Mouse (Mus musculus) stomach, postnatal 0 days (tissue): ENCODE results near the gene Zmiz1. TPM values are rescaled to one million over a fixed set of nuclear protein-coding genes. Genes with fewer than 3 reads are reported as not detected.

Source experiments
- ATAC-seq: fragments of 200-750 bp; cut with Nextera tagmentation; 2 replicates; pipeline ENCODE4 v1.8.0; 2017; ENCODE audit not compliant: low FRiP score, low TSS enrichment
- DNase-seq: peaks from one replicate; pipeline ENCODE4 v3.0.0-alpha.2; 2016; ENCODE audit warnings: low spot score
- H3K27ac ChIP-seq: fragments of 300-500 bp; sonication (generic); replicated peaks from 2 replicates; pipeline ENCODE4 v1.5.1; 2014; ENCODE audit warnings: mild to moderate bottlenecking, control low read depth
- H3K27me3 ChIP-seq: fragments of 300-500 bp; sonication (generic); 2 replicates; pipeline ENCODE4 v1.6.1; 2014; ENCODE audit warnings: low read length; ENCODE audit not compliant: control insufficient read depth, insufficient read depth
- H3K36me3 ChIP-seq: fragments of 300-500 bp; sonication (generic); 2 replicates; pipeline ENCODE4 v1.6.1; 2014; ENCODE audit warnings: low read length, mixed read lengths; ENCODE audit not compliant: control insufficient read depth, insufficient read depth
- H3K4me1 ChIP-seq: fragments of 300-500 bp; sonication (generic); replicated peaks from 2 replicates; pipeline ENCODE4 v1.6.1; 2014; ENCODE audit warnings: antibody characterized with exemption; ENCODE audit not compliant: control insufficient read depth, insufficient read depth
- H3K4me2 ChIP-seq: fragments of 300-500 bp; sonication (generic); replicated peaks from 2 replicates; pipeline ENCODE4 v1.6.1; 2014; ENCODE audit warnings: low read depth, mild to moderate bottlenecking, control low read depth, moderate library complexity
- H3K4me3 ChIP-seq: fragments of 300-500 bp; sonication (generic); 2 replicates; pipeline ENCODE4 v1.5.1; 2014; ENCODE audit warnings: low read depth, low read length, control low read depth
- H3K9ac ChIP-seq: fragments of 300-500 bp; sonication (generic); 2 replicates; pipeline ENCODE4 v1.6.1; 2014; ENCODE audit warnings: mild to moderate bottlenecking, low read length, control low read depth, mixed read lengths
- H3K9me3 ChIP-seq: fragments of 300-500 bp; sonication (generic); 2 replicates; pipeline ENCODE4 v1.6.1; 2016; ENCODE audit warnings: low read length; ENCODE audit not compliant: control insufficient read depth
- CTCF ChIP-seq: IDR thresholded peaks from 2 replicates; pipeline ENCODE4 v1.5.1; 2016; ENCODE audit warnings: antibody characterized with exemption, low read depth, mild to moderate bottlenecking, moderate library complexity
- EP300 ChIP-seq: optimal IDR thresholded peaks from 2 replicates; pipeline ENCODE3; 2016; ENCODE audit warnings: antibody characterized with exemption
- WGBS: fragments of 180-500 bp; shearing (Covaris S2); extraction: QIAGEN DNeasy Blood & Tissue Kit; methylation state at CpG from one replicate; pipeline ENCODE4 v1.1.7; 2014; 5-methylcytosine and 5-hydroxymethylcytosine counted together
- polyA plus RNA-seq: library from polyadenylated mRNA; unstranded; fragments of >200 nt; fragmentation: Nextera tagmentation; extraction: Ambion mirVana; gene quantifications from 2 replicates; pipeline ENCODE4 v1.2.1, GENCODE M21; 2015

Gene Zmiz1
- polyA plus RNA-seq, 1 experiment from 2014 or later, result 13.0 TPM

GRCm38 (mm10) chr14:25420987-25421386, 38.0 kb upstream of the Zmiz1 start:
- Histone ChIP-seq H3K9me3 (no peaks in the 10 kb centered on the region), H3K4me3 (no peak overlapping the region), H3K9ac (no peak overlapping the region), H3K4me2 (no peak overlapping the region), H3K27ac (peak overlapping the region; percentile 56; the same call in 1 of the 2 replicates), H3K27me3 (no peaks in the 10 kb centered on the region), H3K4me1 (peaks cover 14% of the 10 kb centered on the region), H3K36me3 (no peaks in the 10 kb centered on the region)
- TF ChIP-seq CTCF, result no peak
- no peak for TF ChIP-seq EP300
- DNase-seq (no peak), ATAC-seq (peak; percentile 6; the same call in 1 of the 2 replicates)
- 88% methylated on average over 1 of the region's 1 CpGs for WGBS

- peak; percentile 71 for ATAC-seq
- Histone ChIP-seq H3K27ac (peak overlapping the region; percentile 56; the same call in 1 of the 2 replicates), H3K9ac (no peak overlapping the region)
Observed at GRCm38 (mm10) chr14:25421596-25422001, 37.4 kb upstream of the Zmiz1 start.

GRCm38 (mm10) chr14:25422946-25423345, 36.0 kb upstream of the Zmiz1 start:
- 41% methylated on average over 1 of the region's 1 CpGs for WGBS
- TF ChIP-seq CTCF, result no peak
- TF ChIP-seq EP300, result no peak
- H3K4me1 ChIP-seq, result peaks cover 14% of the 10 kb centered on the region
- H3K27me3 ChIP-seq, result no peaks in the 10 kb centered on the region
- H3K36me3 ChIP-seq, result no peaks in the 10 kb centered on the region
- H3K4me3 ChIP-seq, result no peak overlapping the region
- ATAC-seq, result no peak
- no peaks in the 10 kb centered on the region for H3K9me3 ChIP-seq
- H3K27ac ChIP-seq, result no peak overlapping the region
- H3K9ac ChIP-seq, result no peak overlapping the region
- no peak for DNase-seq
- no peak overlapping the region for H3K4me2 ChIP-seq

More at GRCm38 (mm10) chr14:25421596-25422001, 37.4 kb upstream of the Zmiz1 start:
- no peak overlapping the region for H3K4me2 ChIP-seq
- H3K27me3 ChIP-seq, result no peaks in the 10 kb centered on the region
- H3K36me3 ChIP-seq, result no peaks in the 10 kb centered on the region
- H3K4me1 ChIP-seq, result peaks cover 14% of the 10 kb centered on the region
- no peaks in the 10 kb centered on the region for H3K9me3 ChIP-seq
- TF ChIP-seq EP300, result no peak
- TF ChIP-seq CTCF, result no peak
- peak; percentile 56 for DNase-seq
- no peak overlapping the region for H3K4me3 ChIP-seq
- 13% methylated on average over 13 of the region's 13 CpGs for WGBS

GRCm38 (mm10) chr14:25423721-25424443, 35.1 kb upstream of the Zmiz1 start:
- Histone ChIP-seq H3K9me3 (no peaks in the 10 kb centered on the region), H3K9ac (no peak overlapping the region), H3K27me3 (no peaks in the 10 kb centered on the region), H3K4me2 (no peak overlapping the region), H3K36me3 (no peaks in the 10 kb centered on the region), H3K27ac (no peak overlapping the region), H3K4me3 (no peak overlapping the region), H3K4me1 (peaks cover 14% of the 10 kb centered on the region)
- DNase-seq (no peak), ATAC-seq (no peak)
- WGBS, result 47% methylated on average over 7 of the region's 7 CpGs
- no peak for TF ChIP-seq EP300
- TF ChIP-seq CTCF, result no peak

- Histone ChIP-seq H3K27ac (no peak overlapping the region), H3K4me1 (no peaks in the 10 kb centered on the region), H3K36me3 (no peaks in the 10 kb centered on the region), H3K27me3 (no peaks in the 10 kb centered on the region), H3K9me3 (no peaks in the 10 kb centered on the region), H3K4me3 (no peak overlapping the region), H3K9ac (no peak overlapping the region), H3K4me2 (no peak overlapping the region)
- ATAC-seq (no peak), DNase-seq (no peak)
- TF ChIP-seq CTCF, result no peak
- TF ChIP-seq EP300, result no peak
Observed at GRCm38 (mm10) chr14:25438255-25438654, 20.7 kb upstream of the Zmiz1 start.

- H3K4me2 ChIP-seq, result no peak overlapping the region
- H3K27me3 ChIP-seq, result no peaks in the 10 kb centered on the region
- H3K9me3 ChIP-seq, result no peaks in the 10 kb centered on the region
- ATAC-seq, result no peak
- no peak for DNase-seq
- H3K9ac ChIP-seq, result no peak overlapping the region
- no peaks in the 10 kb centered on the region for H3K4me1 ChIP-seq
- H3K4me3 ChIP-seq, result no peak overlapping the region
- TF ChIP-seq CTCF (no peak), EP300 (no peak)
- no peaks in the 10 kb centered on the region for H3K36me3 ChIP-seq
- 21% methylated on average over 1 of the region's 1 CpGs for WGBS
- no peak overlapping the region for H3K27ac ChIP-seq
Observed at GRCm38 (mm10) chr14:25440116-25440515, 18.9 kb upstream of the Zmiz1 start.
